Mouse (Mus musculus): ENCODE measurements around the gene Gm21425. TPM values are rescaled to one million over a fixed set of nuclear protein-coding genes. Genes with fewer than 3 reads are reported as not detected.
"Not testable (repeated sequence)": the region's sequence is repeated elsewhere in the genome, so short reads cannot be mapped to it uniquely, and the experiment has no call there.

The Gm21425 gene
- total RNA-seq (2015) (not detected in 2 replicates), total RNA-seq (2017) (not detected in 2 replicates)

DNA sequence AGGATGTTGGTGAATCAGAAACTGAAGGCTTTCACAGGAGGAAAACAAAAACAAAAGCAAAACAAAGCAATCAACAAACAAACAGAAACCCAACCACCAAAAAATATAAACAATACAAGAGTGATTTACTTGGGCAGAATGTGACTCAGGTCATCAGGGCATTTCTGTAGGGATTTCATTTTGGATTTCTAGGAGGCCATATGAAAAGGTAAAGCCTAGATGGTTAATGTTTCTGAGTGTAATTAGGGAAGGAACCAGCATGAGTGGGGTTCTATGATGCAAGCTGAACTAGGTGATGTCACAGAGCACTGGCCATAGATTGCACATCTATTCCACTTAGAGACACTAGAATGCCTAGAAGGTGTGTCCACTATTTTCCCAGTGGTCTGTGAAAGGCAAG is at the start of gene Gm21425:
TSS of gene Gm21425 (plus strand) at position 301 of the 400 bp plus-strand sequence.
- not testable (repeated sequence) for ATAC-seq (replicated peaks; ENCODE audit: poor library complexity)

DNA sequence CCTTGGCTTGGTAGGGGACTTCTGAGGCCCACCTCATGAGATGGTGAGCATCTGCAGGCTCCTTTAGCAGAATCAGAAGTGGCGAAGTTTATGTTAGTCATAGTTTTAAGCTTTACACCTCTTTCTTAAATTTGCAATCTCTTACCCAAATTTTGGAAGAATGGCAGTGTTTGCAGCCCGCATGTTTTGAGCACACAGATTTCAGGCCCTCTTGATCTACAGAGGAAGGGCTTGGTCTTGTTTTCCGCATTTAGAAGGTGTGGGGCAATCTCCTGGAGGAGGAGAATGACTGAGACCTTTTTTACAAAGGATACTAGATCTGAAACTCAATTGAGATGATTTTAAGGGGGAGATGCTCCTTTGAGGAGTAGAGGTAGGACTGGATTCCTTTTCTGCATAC is 28.4 kb upstream of the Gm21425 start, which contains the start of gene Gm21891:
TSS of gene Gm21891 (minus strand) at position 101 of the 400 bp plus-strand sequence.
- not testable (repeated sequence) for ATAC-seq (replicated peaks; ENCODE audit: poor library complexity)

Other genes starting within 250 kb of the Gm21425 start
- gene Gm20807, start 119.1 kb upstream of the Gm21425 start, total RNA-seq (2015) = not detected in 2 replicates
- gene Gm20807, start 119.1 kb upstream of the Gm21425 start, total RNA-seq (2017) = not detected in 2 replicates
- not detected in 2 replicates for gene Gm21891, start 28.5 kb upstream of the Gm21425 start, total RNA-seq (2015)
- not detected in 2 replicates for gene Gm21891, start 28.5 kb upstream of the Gm21425 start, total RNA-seq (2017)
- gene Gm21828, start 62.0 kb downstream of the Gm21425 start, total RNA-seq (2015) = not detected in 2 replicates
- not detected in 2 replicates for gene Gm21828, start 62.0 kb downstream of the Gm21425 start, total RNA-seq (2017)
- not detected in 2 replicates for gene Gm21440, start 90.4 kb downstream of the Gm21425 start, total RNA-seq (2015)
- gene Gm21440, start 90.4 kb downstream of the Gm21425 start, total RNA-seq (2017) = not detected in 2 replicates
- not detected in 2 replicates for gene Gm21454, start 90.5 kb downstream of the Gm21425 start, total RNA-seq (2015)
- not detected in 2 replicates for gene Gm21454, start 90.5 kb downstream of the Gm21425 start, total RNA-seq (2017)
- not detected in 2 replicates for gene Gm21725, start 187.1 kb downstream of the Gm21425 start, total RNA-seq (2015)
- gene Gm21725, start 187.1 kb downstream of the Gm21425 start, total RNA-seq (2017) = not detected in 2 replicates

All from megakaryocyte progenitor cell, adult 5-6 weeks (primary cell).